Mouse (Mus musculus) ES-E14 (cell line): ENCODE data around the gene Gm17651.

ENCODE experiments used
- HCFC1 ChIP-seq: IDR thresholded peaks from 2 replicates; pipeline ENCODE4 v1.6.1; 2012; ENCODE audit warnings: low read length, inconsistent platforms, borderline replicate concordance; ENCODE audit not compliant: insufficient read depth
- MAFK ChIP-seq: IDR thresholded peaks from 2 replicates; pipeline ENCODE4 v1.6.1; 2014; ENCODE audit warnings: mild to moderate bottlenecking, low read depth, low read length, inconsistent platforms; ENCODE audit not compliant: insufficient read depth
- ZNF384 ChIP-seq: IDR thresholded peaks from 2 replicates; pipeline ENCODE4 v1.6.1; 2012; ENCODE audit warnings: low read depth, low read length, inconsistent platforms

- no peak for TF ChIP-seq MAFK
- no peak for TF ChIP-seq HCFC1
- TF ChIP-seq ZNF384, result no peak
Observed at GRCm38 (mm10) chr3:97681321-97682158, 7.0 kb upstream of the Gm17651 start.
